10 mouse cellular contexts compared by ENCODE assay signal in the genomic region with DNA sequence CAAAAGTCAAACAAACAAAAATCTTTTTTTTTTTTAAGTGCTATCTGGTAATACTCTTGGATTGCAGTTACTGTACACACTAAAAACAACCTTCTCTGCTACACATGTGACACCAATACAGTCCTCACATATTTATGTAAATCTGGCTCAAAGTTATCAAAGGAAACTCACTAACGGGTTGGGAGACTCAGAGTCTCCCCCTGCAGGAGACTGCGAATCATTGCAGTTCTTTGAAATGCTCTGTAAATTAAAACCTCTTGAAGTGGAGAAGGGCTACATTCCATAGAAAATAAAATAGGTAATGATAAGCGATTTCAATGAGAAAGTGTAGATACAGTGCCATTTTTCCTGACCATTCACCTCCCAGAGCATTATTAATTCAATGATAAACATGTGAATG.
DNase-seq lines count a peak whose midpoint lies in the region; ATAC-seq and TF ChIP-seq lines count a peak whose summit lies in the region.
"Had no signal": no experiment of that assay in that cellular context is flagged by ENCODE, and none has a peak within 500 bp of the region (broad histone marks: within the 10 kb centered on the region; RNA-seq: fewer than 3 reads in every experiment).

No protein-coding gene starts in this region.

- peak; percentile 78 for TF ChIP-seq CTCF in left cerebral cortex, adult 2 months (IDR thresholded peaks at IDR 0.05)
- TF ChIP-seq CTCF in E14TG2a.4 (conservative IDR thresholded peaks at IDR 0.05; ENCODE audit: low read length) = peak; percentile 95

- no peak overlapping the region for H3K4me2 ChIP-seq in midbrain, embryonic 16.5 days (ENCODE audit: low read length)
- H3K4me2 ChIP-seq: limb, embryonic 12.5 days had no signal

- H3K27me3 ChIP-seq in E14TG2a.4 (ENCODE audit: insufficient read depth, low read length) = no peaks in the 10 kb centered on the region
- H3K27me3 ChIP-seq in midbrain, embryonic 16.5 days (ENCODE audit: control insufficient read depth, insufficient read depth, low read depth, low read length) = no peaks in the 10 kb centered on the region
- H3K27me3 ChIP-seq: limb, embryonic 12.5 days had no signal

- WGBS in midbrain, embryonic 16.5 days = 22% methylated on average over 3 of the region's 3 CpGs

- ATAC-seq in midbrain, embryonic 16.5 days = no peak
- no peak for ATAC-seq in megakaryocyte-erythroid progenitor cell, adult 5-6 weeks (replicated peaks; ENCODE audit: low FRiP score, low TSS enrichment, poor library complexity, severe bottlenecking)

- intact Hi-C loops in left cerebral cortex, adult 2 months (cut with DNase I) = no loop called here
- intact Hi-C loops in left cerebral cortex, postnatal 4 days (cut with DNase I) = no loop called here

- H3K9ac ChIP-seq in midbrain, embryonic 16.5 days (ENCODE audit: low read depth, low read length) = no peak overlapping the region
- H3K9ac ChIP-seq: limb, embryonic 12.5 days had no signal

- H3K4me1 ChIP-seq in E14TG2a.4 (replicated peaks; ENCODE audit: low read depth, low read length) = no peaks in the 10 kb centered on the region
- H3K4me1 ChIP-seq in midbrain, embryonic 16.5 days (ENCODE audit: control insufficient read depth, insufficient read depth, low read length) = peaks cover 18% of the 10 kb centered on the region
- H3K4me1 ChIP-seq: limb, embryonic 12.5 days had no signal

- no peaks in the 10 kb centered on the region for H3K36me3 ChIP-seq in E14TG2a.4 (ENCODE audit: insufficient read depth, low read length)
- H3K36me3 ChIP-seq in midbrain, embryonic 16.5 days (ENCODE audit: control insufficient read depth, insufficient read depth, low read length) = no peaks in the 10 kb centered on the region
- H3K36me3 ChIP-seq: limb, embryonic 12.5 days had no signal

- DNase-seq in left cerebral cortex, adult 2 months (ENCODE audit: extremely low spot score in 1 of 2, low spot score in 2 of 2) = no peak
- no peak for DNase-seq in left cerebral cortex, postnatal 4 days
- DNase-seq in c-Kit-positive CD71-positive TER-119-negative erythroid progenitor cells, embryonic 14.5 days (ENCODE audit: low read depth) = peak; percentile 8
- no peak for DNase-seq in cerebellum, postnatal 36 days
- DNase-seq: gastrocnemius, postnatal 36 days; kidney, adult 8-10 months had no signal

- no peak overlapping the region for H3K27ac ChIP-seq in left cerebral cortex, adult 2 months
- H3K27ac ChIP-seq in midbrain, embryonic 16.5 days (ENCODE audit: low read length) = peak overlapping the region; percentile 74
- H3K27ac ChIP-seq: limb, embryonic 12.5 days had no signal

- H3K4me3 ChIP-seq in left cerebral cortex, adult 2 months = no peak overlapping the region
- no peak overlapping the region for H3K4me3 ChIP-seq in E14TG2a.4 (replicated peaks; ENCODE audit: low read length)
- H3K4me3 ChIP-seq in midbrain, embryonic 16.5 days (ENCODE audit: low read depth, low read length) = no peak overlapping the region
- H3K4me3 ChIP-seq: limb, embryonic 12.5 days had no signal

- H3K9me3 ChIP-seq in E14TG2a.4 (ENCODE audit: low read length) = no peaks in the 10 kb centered on the region
- no peaks in the 10 kb centered on the region for H3K9me3 ChIP-seq in midbrain, embryonic 16.5 days (replicated peaks; ENCODE audit: control insufficient read depth, low read length, poor library complexity, severe bottlenecking)
- H3K9me3 ChIP-seq: limb, embryonic 12.5 days had no signal
